Mouse (Mus musculus) neural tube, embryonic 13.5 days (tissue): ENCODE results near the gene Auts2. TPM values are rescaled to one million over a fixed set of nuclear protein-coding genes. Genes with fewer than 3 reads are reported as not detected.

Source experiments
- ATAC-seq: fragments of 200-750 bp; cut with Nextera tagmentation; 2 replicates; pipeline ENCODE4 v1.8.0; 2017; ENCODE audit warnings: low read depth, mild to moderate bottlenecking, moderate TSS enrichment, moderate library complexity
- H3K27ac ChIP-seq: fragments of 300-500 bp; sonication (generic); replicated peaks from 2 replicates; pipeline ENCODE4 v1.5.1; 2015; ENCODE audit warnings: moderate library complexity, mild to moderate bottlenecking, inconsistent platforms
- H3K27me3 ChIP-seq: fragments of 300-500 bp; sonication (generic); 2 replicates; pipeline ENCODE4 v1.6.1; 2015; ENCODE audit warnings: mild to moderate bottlenecking, inconsistent platforms
- H3K36me3 ChIP-seq: fragments of 300-500 bp; sonication (generic); 2 replicates; pipeline ENCODE4 v1.6.1; 2015; ENCODE audit warnings: mild to moderate bottlenecking, inconsistent platforms
- H3K4me1 ChIP-seq: fragments of 300-500 bp; sonication (generic); replicated peaks from 2 replicates; pipeline ENCODE4 v1.6.1; 2015; ENCODE audit warnings: inconsistent platforms
- H3K4me2 ChIP-seq: fragments of 300-500 bp; sonication (generic); 2 replicates; pipeline ENCODE4 v1.6.1; 2015; ENCODE audit warnings: inconsistent platforms, mild to moderate bottlenecking, moderate library complexity
- H3K4me3 ChIP-seq: fragments of 300-500 bp; sonication (generic); 2 replicates; pipeline ENCODE4 v1.5.1; 2015; ENCODE audit warnings: mild to moderate bottlenecking, inconsistent platforms
- H3K9ac ChIP-seq: fragments of 300-500 bp; sonication (generic); 2 replicates; pipeline ENCODE4 v1.6.1; 2015; ENCODE audit warnings: moderate library complexity, mild to moderate bottlenecking, inconsistent platforms
- H3K9me3 ChIP-seq: fragments of 300-500 bp; sonication (generic); 2 replicates; pipeline ENCODE4 v1.6.1; 2016; ENCODE audit warnings: inconsistent platforms
- WGBS: fragments of 180-500 bp; shearing (Covaris S2); methylation state at CpG from one replicate; pipeline ENCODE4 v1.1.7; 2015; 5-methylcytosine and 5-hydroxymethylcytosine counted together
- polyA plus RNA-seq: library from polyadenylated mRNA; unstranded; fragments of >200 nt; fragmentation: Nextera tagmentation; extraction: Ambion mirVana; gene quantifications from 2 replicates; pipeline ENCODE4 v1.2.1, GENCODE M21; 2015

Auts2 gene
- polyA plus RNA-seq, 1 experiment from 2014 or later = 72.6 TPM

GRCm38 (mm10) chr5:132206220-132206619, 336.9 kb downstream of the Auts2 start:
- no peak overlapping the region for H3K27ac ChIP-seq
- H3K4me2 ChIP-seq = no peak overlapping the region
- H3K4me1 ChIP-seq = peaks cover 28% of the 10 kb centered on the region
- no peak overlapping the region for H3K9ac ChIP-seq
- ATAC-seq = no peak
- no peak overlapping the region for H3K4me3 ChIP-seq
- no peaks in the 10 kb centered on the region for H3K27me3 ChIP-seq
- 95% methylated on average over 1 of the region's 1 CpGs for WGBS
- no peaks in the 10 kb centered on the region for H3K36me3 ChIP-seq
- no peaks in the 10 kb centered on the region for H3K9me3 ChIP-seq

- H3K9me3 ChIP-seq = no peaks in the 10 kb centered on the region
- no peaks in the 10 kb centered on the region for H3K36me3 ChIP-seq
- H3K9ac ChIP-seq = no peak overlapping the region
- no peak overlapping the region; the same call in 1 of the 2 replicates for H3K4me2 ChIP-seq
- peak overlapping the region; percentile 42; the same call in 1 of the 2 replicates for H3K27ac ChIP-seq
- no peak for ATAC-seq
- no peaks in the 10 kb centered on the region for H3K27me3 ChIP-seq
- WGBS = 45% methylated on average over 11 of the region's 11 CpGs
- H3K4me1 ChIP-seq = peaks cover 47% of the 10 kb centered on the region
- H3K4me3 ChIP-seq = no peak overlapping the region
Observed at GRCm38 (mm10) chr5:132203846-132204245, 339.3 kb downstream of the Auts2 start.

- ATAC-seq = no peak
- H3K9me3 ChIP-seq = no peaks in the 10 kb centered on the region
- no peak overlapping the region for H3K9ac ChIP-seq
- H3K4me3 ChIP-seq = no peak overlapping the region
- WGBS = 50% methylated on average over 4 of the region's 4 CpGs
- no peaks in the 10 kb centered on the region for H3K36me3 ChIP-seq
- peaks cover 49% of the 10 kb centered on the region for H3K4me1 ChIP-seq
- peak overlapping the region; percentile 46 for H3K27ac ChIP-seq
- no peaks in the 10 kb centered on the region for H3K27me3 ChIP-seq
- no peak overlapping the region for H3K4me2 ChIP-seq
Observed at GRCm38 (mm10) chr5:132201077-132201645, 342.0 kb downstream of the Auts2 start.

- Histone ChIP-seq H3K9ac (0 out of 2 replicates have a peak overlapping the region, but pooled peaks have one; percentile 31), H3K27me3 (no peaks in the 10 kb centered on the region), H3K4me1 (peaks cover 51% of the 10 kb centered on the region), H3K36me3 (no peaks in the 10 kb centered on the region), H3K27ac (peak overlapping the region; percentile 46), H3K4me2 (no peak overlapping the region), H3K9me3 (no peaks in the 10 kb centered on the region), H3K4me3 (no peak overlapping the region)
- ATAC-seq = no peak
- WGBS = 42% methylated on average over 4 of the region's 4 CpGs
Observed at GRCm38 (mm10) chr5:132200595-132200994, 342.5 kb downstream of the Auts2 start.

GRCm38 (mm10) chr5:132195048-132195533, 348.1 kb downstream of the Auts2 start:
- Histone ChIP-seq H3K27me3 (no peaks in the 10 kb centered on the region), H3K4me1 (peaks cover 34% of the 10 kb centered on the region), H3K36me3 (no peaks in the 10 kb centered on the region), H3K9me3 (no peaks in the 10 kb centered on the region), H3K4me2 (peak overlapping the region; percentile 15; the same call in 1 of the 2 replicates), H3K9ac (peak overlapping the region; percentile 38; the same call in 1 of the 2 replicates), H3K27ac (peak overlapping the region; percentile 34; the same call in 1 of the 2 replicates), H3K4me3 (no peak overlapping the region)
- peak; percentile 32; the same call in 1 of the 2 replicates for ATAC-seq
- WGBS = 17% methylated on average over 6 of the region's 6 CpGs

- Histone ChIP-seq H3K27me3 (no peaks in the 10 kb centered on the region), H3K4me2 (no peak overlapping the region), H3K36me3 (no peaks in the 10 kb centered on the region), H3K27ac (no peak overlapping the region), H3K4me3 (no peak overlapping the region), H3K4me1 (peaks cover 47% of the 10 kb centered on the region), H3K9ac (no peak overlapping the region), H3K9me3 (no peaks in the 10 kb centered on the region)
- no peak for ATAC-seq
- WGBS = 79% methylated on average over 4 of the region's 4 CpGs
Observed at GRCm38 (mm10) chr5:132190190-132190589, 353.0 kb downstream of the Auts2 start.

- no peak overlapping the region; the same call in 1 of the 2 replicates for H3K4me2 ChIP-seq
- ATAC-seq = no peak
- H3K27me3 ChIP-seq = no peaks in the 10 kb centered on the region
- no peak overlapping the region for H3K4me3 ChIP-seq
- H3K36me3 ChIP-seq = no peaks in the 10 kb centered on the region
- no peak overlapping the region; the same call in 1 of the 2 replicates for H3K27ac ChIP-seq
- H3K9ac ChIP-seq = no peak overlapping the region
- H3K9me3 ChIP-seq = no peaks in the 10 kb centered on the region
- WGBS = 49% methylated on average over 3 of the region's 3 CpGs
- peaks cover 44% of the 10 kb centered on the region for H3K4me1 ChIP-seq
Observed at GRCm38 (mm10) chr5:132186659-132187058, 356.5 kb downstream of the Auts2 start.

- H3K36me3 ChIP-seq = no peaks in the 10 kb centered on the region
- ATAC-seq = no peak
- H3K4me3 ChIP-seq = no peak overlapping the region
- H3K27me3 ChIP-seq = no peaks in the 10 kb centered on the region
- WGBS = 57% methylated on average over 7 of the region's 7 CpGs
- H3K9me3 ChIP-seq = no peaks in the 10 kb centered on the region
- H3K27ac ChIP-seq = no peak overlapping the region
- H3K9ac ChIP-seq = no peak overlapping the region
- no peak overlapping the region; the same call in 1 of the 2 replicates for H3K4me2 ChIP-seq
- peaks cover 44% of the 10 kb centered on the region for H3K4me1 ChIP-seq
Observed at GRCm38 (mm10) chr5:132186221-132186620, 356.9 kb downstream of the Auts2 start.

- no peak overlapping the region for H3K4me3 ChIP-seq
- no peaks in the 10 kb centered on the region for H3K9me3 ChIP-seq
- H3K9ac ChIP-seq = no peak overlapping the region
- H3K27me3 ChIP-seq = no peaks in the 10 kb centered on the region
- no peaks in the 10 kb centered on the region for H3K36me3 ChIP-seq
- WGBS = 65% methylated on average over 4 of the region's 4 CpGs
- ATAC-seq = no peak
- peaks cover 44% of the 10 kb centered on the region for H3K4me1 ChIP-seq
- H3K27ac ChIP-seq = no peak overlapping the region
- H3K4me2 ChIP-seq = no peak overlapping the region
Observed at GRCm38 (mm10) chr5:132184395-132185095, 358.6 kb downstream of the Auts2 start.

GRCm38 (mm10) chr5:132182077-132182476, 361.1 kb downstream of the Auts2 start:
- Histone ChIP-seq H3K4me1 (peaks cover 32% of the 10 kb centered on the region), H3K27ac (no peak overlapping the region), H3K4me3 (no peak overlapping the region), H3K36me3 (no peaks in the 10 kb centered on the region), H3K9me3 (no peaks in the 10 kb centered on the region), H3K9ac (no peak overlapping the region), H3K4me2 (no peak overlapping the region), H3K27me3 (no peaks in the 10 kb centered on the region)
- ATAC-seq = no peak
- 75% methylated on average over 9 of the region's 9 CpGs for WGBS

- Histone ChIP-seq H3K9ac (no peak overlapping the region), H3K4me1 (peaks cover 25% of the 10 kb centered on the region), H3K9me3 (no peaks in the 10 kb centered on the region), H3K27me3 (no peaks in the 10 kb centered on the region), H3K4me2 (no peak overlapping the region), H3K36me3 (no peaks in the 10 kb centered on the region), H3K4me3 (no peak overlapping the region), H3K27ac (peak overlapping the region; percentile 14)
- ATAC-seq = no peak
- WGBS = 56% methylated on average over 8 of the region's 8 CpGs
Observed at GRCm38 (mm10) chr5:132170010-132170409, 373.1 kb downstream of the Auts2 start.

GRCm38 (mm10) chr5:132168805-132169204, 374.3 kb downstream of the Auts2 start:
- H3K27ac ChIP-seq = no peak overlapping the region
- no peaks in the 10 kb centered on the region for H3K9me3 ChIP-seq
- ATAC-seq = no peak
- no peaks in the 10 kb centered on the region for H3K36me3 ChIP-seq
- no peak overlapping the region for H3K4me3 ChIP-seq
- no peak overlapping the region for H3K4me2 ChIP-seq
- no peak overlapping the region for H3K9ac ChIP-seq
- no peaks in the 10 kb centered on the region for H3K27me3 ChIP-seq
- WGBS = 85% methylated on average over 5 of the region's 5 CpGs
- peaks cover 25% of the 10 kb centered on the region for H3K4me1 ChIP-seq
